Mouse (Mus musculus) liver, postnatal 0 days (tissue): ENCODE measurements around the gene S100a14.

Source experiments
- CTCF ChIP-seq: sonication (generic); IDR thresholded peaks from 2 replicates; pipeline ENCODE4 v1.5.1; 2016; ENCODE audit warnings: antibody characterized with exemption, low read depth
- EP300 ChIP-seq: IDR thresholded peaks from 2 replicates; pipeline ENCODE4 v1.6.1; 2016; ENCODE audit warnings: antibody characterized with exemption, low read depth, mild to moderate bottlenecking

DNA sequence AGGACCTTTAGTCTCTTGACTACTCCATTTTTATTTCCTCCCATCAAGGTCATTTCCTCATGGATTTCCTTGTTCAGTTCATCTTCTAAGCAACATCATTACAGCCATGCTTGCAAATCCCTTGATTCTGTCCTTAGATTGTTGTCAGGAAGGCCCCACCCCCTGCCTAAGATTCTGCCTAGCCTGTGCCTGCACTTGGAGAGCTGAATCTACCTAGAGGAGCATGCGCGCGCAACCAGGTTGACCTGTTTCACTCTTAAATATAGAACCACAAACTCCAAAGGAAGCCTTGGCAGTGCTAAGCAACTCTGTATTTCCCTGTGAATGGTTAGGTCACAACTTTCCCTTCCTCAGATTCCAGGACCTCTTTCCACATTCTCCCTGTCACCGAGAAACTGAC lies 8.9 kb upstream of the S100a14 start:
- TF ChIP-seq CTCF: no peak
- TF ChIP-seq EP300: no peak
